Mouse (Mus musculus) liver, postnatal 0 days (tissue): Measurements from ENCODE around the gene Ccrl2.

Experiments
- CTCF ChIP-seq: sonication (generic); IDR thresholded peaks from 2 replicates; pipeline ENCODE4 v1.5.1; 2016; ENCODE audit warnings: antibody characterized with exemption, low read depth
- EP300 ChIP-seq: IDR thresholded peaks from 2 replicates; pipeline ENCODE4 v1.6.1; 2016; ENCODE audit warnings: antibody characterized with exemption, low read depth, mild to moderate bottlenecking

DNA sequence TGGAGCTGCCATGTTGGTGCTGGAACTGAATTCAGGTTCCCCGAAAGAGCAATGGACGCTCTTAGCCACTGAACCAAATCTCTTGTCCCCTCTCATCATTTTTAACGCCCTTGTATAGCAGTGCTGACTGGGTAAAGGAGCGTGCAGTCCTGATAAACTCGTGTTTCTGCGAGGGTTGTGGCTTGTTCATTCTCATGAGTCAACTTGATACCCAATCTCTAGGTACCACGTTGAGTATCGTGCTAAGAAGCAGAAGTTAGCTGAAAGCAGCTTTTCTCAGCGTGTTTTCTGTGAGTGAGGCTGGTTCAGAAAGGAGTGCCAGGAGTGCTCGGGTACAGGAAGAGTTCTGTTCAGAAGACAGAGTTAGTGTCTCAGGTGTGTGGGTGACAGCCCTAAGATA, 30.5 kb downstream of the Ccrl2 start:
- TF ChIP-seq CTCF (no peak), EP300 (no peak)
